Mouse (Mus musculus) E14TG2a.4 (cell line): Measurements from ENCODE around the gene 1110002E22Rik.
A peak's percentile ranks its signal among the peaks of the same experiment; 100 is the strongest.

ENCODE experiments used
- H3K27me3 ChIP-seq: 2 replicates; pipeline ENCODE4 v1.6.1; 2014; ENCODE audit warnings: low read length, control low read depth; ENCODE audit not compliant: insufficient read depth
- H3K36me3 ChIP-seq: 2 replicates; pipeline ENCODE4 v1.6.1; 2014; ENCODE audit warnings: low read length, control low read depth; ENCODE audit not compliant: insufficient read depth
- H3K4me1 ChIP-seq: replicated peaks from 2 replicates; pipeline ENCODE4 v1.6.1; 2014; ENCODE audit warnings: low read depth, low read length, control low read depth
- H3K4me3 ChIP-seq: replicated peaks from 2 replicates; pipeline ENCODE4 v1.5.1; 2014; ENCODE audit warnings: mild to moderate bottlenecking, low read length
- H3K9me3 ChIP-seq: 2 replicates; pipeline ENCODE4 v1.6.1; 2014; ENCODE audit warnings: low read length, control low read depth
- CTCF ChIP-seq: conservative IDR thresholded peaks from 2 replicates; pipeline ENCODE4 v1.5.1; 2014; ENCODE audit warnings: low read length
- NANOG ChIP-seq: IDR thresholded peaks from 2 replicates; pipeline ENCODE4 v1.6.1; 2014; ENCODE audit warnings: borderline replicate concordance, low read length, mixed read lengths
- POU5F1 ChIP-seq: IDR thresholded peaks from 2 replicates; pipeline ENCODE4 v1.6.1; 2014; ENCODE audit warnings: low read length, borderline replicate concordance

1110002E22Rik gene

GRCm38 (mm10) chr3:138040938-138041337, 23.9 kb upstream of the 1110002E22Rik start:
- H3K27me3 ChIP-seq, result no peaks in the 10 kb centered on the region; the same call in 1 of the 2 replicates
- TF ChIP-seq CTCF, result no peak
- TF ChIP-seq NANOG, result no peak
- no peak for TF ChIP-seq POU5F1
- H3K4me1 ChIP-seq, result peaks cover 32% of the 10 kb centered on the region
- H3K9me3 ChIP-seq, result peaks cover 26% of the 10 kb centered on the region
- H3K36me3 ChIP-seq, result no peaks in the 10 kb centered on the region
- H3K4me3 ChIP-seq, result no peak overlapping the region

GRCm38 (mm10) chr3:138041591-138042301, 23.1 kb upstream of the 1110002E22Rik start:
- peaks cover 32% of the 10 kb centered on the region for H3K4me1 ChIP-seq
- TF ChIP-seq POU5F1, result peak; percentile 56; the same call in 1 of the 2 replicates
- peak; percentile 77 for TF ChIP-seq NANOG
- no peak for TF ChIP-seq CTCF
- H3K36me3 ChIP-seq, result no peaks in the 10 kb centered on the region
- H3K27me3 ChIP-seq, result no peaks in the 10 kb centered on the region; the same call in 1 of the 2 replicates
- no peak overlapping the region for H3K4me3 ChIP-seq
- peaks cover 19% of the 10 kb centered on the region for H3K9me3 ChIP-seq

- Histone ChIP-seq H3K27me3 (no peaks in the 10 kb centered on the region; the same call in 1 of the 2 replicates), H3K36me3 (no peaks in the 10 kb centered on the region), H3K9me3 (peaks cover 8% of the 10 kb centered on the region), H3K4me3 (no peak overlapping the region), H3K4me1 (peaks cover 32% of the 10 kb centered on the region)
- TF ChIP-seq CTCF, result no peak
- TF ChIP-seq POU5F1, result no peak
- TF ChIP-seq NANOG, result no peak
Measured at GRCm38 (mm10) chr3:138043316-138043715, 21.5 kb upstream of the 1110002E22Rik start.

GRCm38 (mm10) chr3:138049555-138049954, 15.3 kb upstream of the 1110002E22Rik start:
- Histone ChIP-seq H3K9me3 (no peaks in the 10 kb centered on the region), H3K27me3 (no peaks in the 10 kb centered on the region), H3K4me1 (no peaks in the 10 kb centered on the region), H3K36me3 (no peaks in the 10 kb centered on the region), H3K4me3 (no peak overlapping the region)
- TF ChIP-seq CTCF (no peak), NANOG (no peak), POU5F1 (no peak)

- H3K9me3 ChIP-seq, result no peaks in the 10 kb centered on the region
- H3K4me1 ChIP-seq, result no peaks in the 10 kb centered on the region
- no peaks in the 10 kb centered on the region for H3K36me3 ChIP-seq
- no peak overlapping the region for H3K4me3 ChIP-seq
- TF ChIP-seq POU5F1 (no peak), NANOG (no peak), CTCF (no peak)
- H3K27me3 ChIP-seq, result no peaks in the 10 kb centered on the region
Measured at GRCm38 (mm10) chr3:138050772-138051171, 14.1 kb upstream of the 1110002E22Rik start.

- no peak for TF ChIP-seq CTCF
- TF ChIP-seq NANOG, result no peak
- no peak for TF ChIP-seq POU5F1
- H3K4me3 ChIP-seq, result no peak overlapping the region
- H3K36me3 ChIP-seq, result no peaks in the 10 kb centered on the region
- no peaks in the 10 kb centered on the region for H3K27me3 ChIP-seq
- no peaks in the 10 kb centered on the region for H3K4me1 ChIP-seq
- no peaks in the 10 kb centered on the region for H3K9me3 ChIP-seq
Measured at GRCm38 (mm10) chr3:138051431-138051830, 13.4 kb upstream of the 1110002E22Rik start.

GRCm38 (mm10) chr3:138053969-138054368, 10.9 kb upstream of the 1110002E22Rik start:
- TF ChIP-seq CTCF, result no peak
- no peak for TF ChIP-seq NANOG
- TF ChIP-seq POU5F1, result no peak

GRCm38 (mm10) chr3:138056976-138057375, 7.9 kb upstream of the 1110002E22Rik start:
- no peaks in the 10 kb centered on the region for H3K27me3 ChIP-seq
- no peak overlapping the region for H3K4me3 ChIP-seq
- H3K4me1 ChIP-seq, result no peaks in the 10 kb centered on the region
- TF ChIP-seq POU5F1, result no peak
- TF ChIP-seq NANOG, result no peak
- no peak for TF ChIP-seq CTCF
- H3K36me3 ChIP-seq, result no peaks in the 10 kb centered on the region
- H3K9me3 ChIP-seq, result no peaks in the 10 kb centered on the region

More at GRCm38 (mm10) chr3:138053969-138054368, 10.9 kb upstream of the 1110002E22Rik start:
- Histone ChIP-seq H3K27me3 (no peaks in the 10 kb centered on the region), H3K4me3 (no peak overlapping the region), H3K4me1 (no peaks in the 10 kb centered on the region), H3K9me3 (no peaks in the 10 kb centered on the region), H3K36me3 (no peaks in the 10 kb centered on the region)
